Mouse (Mus musculus) neural tube, embryonic 11.5 days (tissue): ENCODE data around the gene Gsdmc4. TPM values are rescaled to one million over a fixed set of nuclear protein-coding genes. Genes with fewer than 3 reads are reported as not detected.
"Not testable (repeated sequence)": the region's sequence is repeated elsewhere in the genome, so short reads cannot be mapped to it uniquely, and the experiment has no call there.

ENCODE experiments used
- ATAC-seq: fragments of 200-750 bp; cut with Nextera tagmentation; 2 replicates; pipeline ENCODE4 v1.8.0; 2017; ENCODE audit warnings: moderate number of reproducible peaks, mild to moderate bottlenecking, moderate TSS enrichment, moderate library complexity; ENCODE audit not compliant: insufficient read depth, low FRiP score, low TSS enrichment
- DNase-seq: peaks from one replicate; pipeline ENCODE4 v3.0.0-alpha.2; 2015; ENCODE audit warnings: low spot score
- H3K27ac ChIP-seq: fragments of 300-500 bp; sonication (generic); 2 replicates; pipeline ENCODE4 v1.5.1; 2014; ENCODE audit warnings: low read depth, mild to moderate bottlenecking, low read length
- H3K27me3 ChIP-seq: fragments of 300-500 bp; sonication (generic); 2 replicates; pipeline ENCODE4 v1.6.1; 2014; ENCODE audit warnings: mild to moderate bottlenecking, low read length, mixed read lengths; ENCODE audit not compliant: control insufficient read depth, insufficient read depth
- H3K36me3 ChIP-seq: fragments of 300-500 bp; sonication (generic); 2 replicates; pipeline ENCODE4 v1.6.1; 2014; ENCODE audit warnings: mild to moderate bottlenecking, low read length, moderate library complexity, mixed read lengths; ENCODE audit not compliant: control insufficient read depth, insufficient read depth
- H3K4me1 ChIP-seq: fragments of 300-500 bp; sonication (generic); 2 replicates; pipeline ENCODE4 v1.6.1; 2014; ENCODE audit warnings: low read length, mixed read lengths; ENCODE audit not compliant: control insufficient read depth, insufficient read depth
- H3K4me2 ChIP-seq: fragments of 300-500 bp; sonication (generic); 2 replicates; pipeline ENCODE4 v1.6.1; 2014; ENCODE audit warnings: low read depth, mild to moderate bottlenecking, moderate library complexity
- H3K4me3 ChIP-seq: fragments of 300-500 bp; sonication (generic); 2 replicates; pipeline ENCODE4 v1.5.1; 2014; ENCODE audit warnings: low read depth, low read length
- H3K9ac ChIP-seq: fragments of 300-500 bp; sonication (generic); 2 replicates; pipeline ENCODE4 v1.6.1; 2014; ENCODE audit warnings: mild to moderate bottlenecking, low read length
- H3K9me3 ChIP-seq: fragments of 300-500 bp; sonication (generic); 2 replicates; pipeline ENCODE4 v1.6.1; 2016; ENCODE audit warnings: low read length; ENCODE audit not compliant: control insufficient read depth
- WGBS: fragments of 180-500 bp; shearing (Covaris S2); extraction: QIAGEN DNeasy Blood & Tissue Kit; methylation state at CpG from one replicate; pipeline ENCODE4 v1.1.7; 2014; 5-methylcytosine and 5-hydroxymethylcytosine counted together
- polyA plus RNA-seq: library from polyadenylated mRNA; unstranded; fragments of >200 nt; fragmentation: Nextera tagmentation; extraction: Ambion mirVana; gene quantifications from 2 replicates; pipeline ENCODE4 v1.2.1, GENCODE M21; 2014

Gsdmc4 gene
- not detected in 2 replicates for polyA plus RNA-seq

- H3K4me2 ChIP-seq, H3K9ac ChIP-seq, ATAC-seq, H3K4me1 ChIP-seq, H3K27me3 ChIP-seq, H3K36me3 ChIP-seq, DNase-seq, H3K4me3 ChIP-seq, H3K9me3 ChIP-seq, H3K27ac ChIP-seq: not testable (repeated sequence)
- whole genome bisulfite sequencing, result 95% methylated on average over 2 of the region's 2 CpGs
Observed at GRCm38 (mm10) chr15:63912197-63912596, at the start of gene Gsdmc4. Gene Gsdmc4 (minus strand): TSS chr15:63912297.

- H3K9me3 ChIP-seq, result no peaks in the 10 kb centered on the region
- no peaks in the 10 kb centered on the region for H3K36me3 ChIP-seq
- H3K4me3 ChIP-seq, result no peak overlapping the region
- no peak overlapping the region for H3K4me2 ChIP-seq
- no peaks in the 10 kb centered on the region for H3K27me3 ChIP-seq
- H3K9ac ChIP-seq, result no peak overlapping the region
- ATAC-seq (no peak), DNase-seq (no peak)
- 90% methylated on average over 2 of the region's 2 CpGs for WGBS
- no peak overlapping the region for H3K27ac ChIP-seq
- H3K4me1 ChIP-seq, result no peaks in the 10 kb centered on the region
Observed at GRCm38 (mm10) chr15:63960542-63960941, 48.4 kb upstream of the Gsdmc4 start.

- no peak overlapping the region for H3K4me2 ChIP-seq
- H3K36me3 ChIP-seq, result no peaks in the 10 kb centered on the region
- no peak overlapping the region for H3K27ac ChIP-seq
- ATAC-seq (no peak), DNase-seq (no peak)
- H3K9me3 ChIP-seq, result no peaks in the 10 kb centered on the region
- H3K27me3 ChIP-seq, result no peaks in the 10 kb centered on the region
- H3K4me3 ChIP-seq, result no peak overlapping the region
- H3K9ac ChIP-seq, result no peak overlapping the region
- H3K4me1 ChIP-seq, result no peaks in the 10 kb centered on the region
Observed at GRCm38 (mm10) chr15:63957553-63957952, 45.5 kb upstream of the Gsdmc4 start.

DNA sequence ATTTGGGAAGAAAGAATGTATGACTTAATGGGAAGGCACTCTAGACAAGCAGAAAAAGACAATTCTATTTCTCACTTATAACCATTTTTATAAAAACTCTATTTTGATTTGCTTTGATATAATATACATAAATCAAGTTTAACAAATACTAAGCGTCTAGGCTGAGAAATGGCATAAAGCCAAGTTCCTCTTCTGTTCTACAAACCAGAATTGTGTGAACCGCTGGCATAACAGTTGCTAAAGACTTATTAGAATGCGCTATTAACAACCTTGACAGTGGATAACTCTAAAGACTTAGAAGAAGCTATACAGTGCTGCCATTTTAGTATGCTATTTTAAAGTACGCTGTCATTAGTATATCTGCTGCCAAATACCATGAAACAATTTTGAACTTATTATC is 41.2 kb upstream of the Gsdmc4 start:
- H3K27me3 ChIP-seq, result no peaks in the 10 kb centered on the region
- no peak overlapping the region for H3K9ac ChIP-seq
- H3K4me1 ChIP-seq, result no peaks in the 10 kb centered on the region
- DNase-seq, result no peak
- ATAC-seq, result no peak
- no peak overlapping the region for H3K27ac ChIP-seq
- no peak overlapping the region for H3K4me2 ChIP-seq
- H3K4me3 ChIP-seq, result no peak overlapping the region
- no peaks in the 10 kb centered on the region for H3K36me3 ChIP-seq
- H3K9me3 ChIP-seq, result no peaks in the 10 kb centered on the region
- 93% methylated on average over 4 of the region's 4 CpGs for WGBS

GRCm38 (mm10) chr15:63941221-63941620 is 29.1 kb upstream of the Gsdmc4 start:
- H3K4me3 ChIP-seq, result no peak overlapping the region
- H3K4me1 ChIP-seq, result no peaks in the 10 kb centered on the region
- H3K27ac ChIP-seq, result no peak overlapping the region
- no peak overlapping the region for H3K4me2 ChIP-seq
- no peaks in the 10 kb centered on the region for H3K9me3 ChIP-seq
- H3K36me3 ChIP-seq, result peaks cover 2% of the 10 kb centered on the region; the same call in 1 of the 2 replicates
- no peak for ATAC-seq
- DNase-seq, result no peak
- WGBS, result 90% methylated on average over 1 of the region's 1 CpGs
- no peak overlapping the region for H3K9ac ChIP-seq
- H3K27me3 ChIP-seq, result no peaks in the 10 kb centered on the region

GRCm38 (mm10) chr15:63932656-63933055 is 20.6 kb upstream of the Gsdmc4 start:
- Histone ChIP-seq H3K4me3 (no peak overlapping the region), H3K27me3 (no peaks in the 10 kb centered on the region), H3K9me3 (no peaks in the 10 kb centered on the region), H3K4me1 (no peaks in the 10 kb centered on the region), H3K27ac (no peak overlapping the region), H3K9ac (no peak overlapping the region), H3K4me2 (no peak overlapping the region), H3K36me3 (peaks cover 2% of the 10 kb centered on the region; the same call in 1 of the 2 replicates)
- DNase-seq (no peak), ATAC-seq (no peak)
- WGBS, result 87% methylated on average over 1 of the region's 1 CpGs

DNA sequence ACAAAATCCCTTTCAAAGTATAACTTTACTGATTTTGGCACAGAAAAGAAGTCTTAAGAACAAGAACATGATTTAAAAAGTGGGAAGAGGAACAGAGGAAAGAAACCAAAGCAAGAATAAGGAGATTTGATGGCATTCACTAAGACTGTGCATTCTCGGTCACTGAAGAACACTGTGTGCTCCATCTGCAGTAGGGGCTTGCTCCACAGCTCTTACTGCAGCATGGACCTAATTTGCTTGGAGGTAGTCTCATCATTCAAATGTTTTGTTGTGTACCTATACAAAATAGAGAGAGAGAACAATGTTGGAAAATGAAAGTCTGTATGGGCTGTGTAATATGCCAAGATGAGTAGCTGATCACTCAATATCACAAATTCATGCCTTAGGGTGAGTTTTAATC is 19.3 kb upstream of the Gsdmc4 start:
- Histone ChIP-seq H3K4me2 (no peak overlapping the region), H3K4me1 (no peaks in the 10 kb centered on the region), H3K27me3 (no peaks in the 10 kb centered on the region), H3K36me3 (peaks cover 2% of the 10 kb centered on the region; the same call in 1 of the 2 replicates), H3K27ac (no peak overlapping the region), H3K9me3 (no peaks in the 10 kb centered on the region), H3K9ac (no peak overlapping the region), H3K4me3 (no peak overlapping the region)
- DNase-seq (no peak), ATAC-seq (no peak)
- 95% methylated on average over 1 of the region's 1 CpGs for WGBS

- H3K9me3 ChIP-seq, result no peaks in the 10 kb centered on the region
- DNase-seq, result no peak
- ATAC-seq, result no peak
- no peaks in the 10 kb centered on the region for H3K4me1 ChIP-seq
- no peak overlapping the region for H3K4me2 ChIP-seq
- no peaks in the 10 kb centered on the region for H3K27me3 ChIP-seq
- no peak overlapping the region for H3K4me3 ChIP-seq
- no peak overlapping the region for H3K27ac ChIP-seq
- H3K36me3 ChIP-seq, result peaks cover 2% of the 10 kb centered on the region; the same call in 1 of the 2 replicates
- WGBS, result 95% methylated on average over 18 of the region's 18 CpGs
- H3K9ac ChIP-seq, result no peak overlapping the region
Observed at GRCm38 (mm10) chr15:63930107-63931041, 18.3 kb upstream of the Gsdmc4 start.

GRCm38 (mm10) chr15:63926201-63926600 is 14.1 kb upstream of the Gsdmc4 start:
- Histone ChIP-seq H3K4me1 (no peaks in the 10 kb centered on the region), H3K4me3 (no peak overlapping the region), H3K4me2 (no peak overlapping the region), H3K27ac (no peak overlapping the region), H3K36me3 (peaks cover 2% of the 10 kb centered on the region; the same call in 1 of the 2 replicates), H3K9ac (no peak overlapping the region), H3K9me3 (no peaks in the 10 kb centered on the region), H3K27me3 (no peaks in the 10 kb centered on the region)
- ATAC-seq (no peak), DNase-seq (no peak)
- WGBS, result 90% methylated on average over 3 of the region's 3 CpGs
